Mouse (Mus musculus) G1E (cell line): Measurements from ENCODE around the gene Tbk1.

Experiments
- CTCF ChIP-seq: IDR thresholded peaks from 2 replicates; pipeline ENCODE4 v1.5.1; 2012; ENCODE audit warnings: low read depth, low read length, inconsistent platforms, mixed read lengths
- GATA1 ChIP-seq: IDR thresholded peaks from 2 replicates; pipeline ENCODE4 v1.6.1; 2012; ENCODE audit warnings: borderline replicate concordance, low read length, inconsistent platforms, mixed read lengths

- TF ChIP-seq CTCF (no peak), GATA1 (no peak)
These were observed 18.2 kb upstream of the Tbk1 start for GRCm38 (mm10) chr10:121604632-121605344.
